Mouse (Mus musculus): ENCODE results near the gene Ephb1.

The Ephb1 gene

DNA sequence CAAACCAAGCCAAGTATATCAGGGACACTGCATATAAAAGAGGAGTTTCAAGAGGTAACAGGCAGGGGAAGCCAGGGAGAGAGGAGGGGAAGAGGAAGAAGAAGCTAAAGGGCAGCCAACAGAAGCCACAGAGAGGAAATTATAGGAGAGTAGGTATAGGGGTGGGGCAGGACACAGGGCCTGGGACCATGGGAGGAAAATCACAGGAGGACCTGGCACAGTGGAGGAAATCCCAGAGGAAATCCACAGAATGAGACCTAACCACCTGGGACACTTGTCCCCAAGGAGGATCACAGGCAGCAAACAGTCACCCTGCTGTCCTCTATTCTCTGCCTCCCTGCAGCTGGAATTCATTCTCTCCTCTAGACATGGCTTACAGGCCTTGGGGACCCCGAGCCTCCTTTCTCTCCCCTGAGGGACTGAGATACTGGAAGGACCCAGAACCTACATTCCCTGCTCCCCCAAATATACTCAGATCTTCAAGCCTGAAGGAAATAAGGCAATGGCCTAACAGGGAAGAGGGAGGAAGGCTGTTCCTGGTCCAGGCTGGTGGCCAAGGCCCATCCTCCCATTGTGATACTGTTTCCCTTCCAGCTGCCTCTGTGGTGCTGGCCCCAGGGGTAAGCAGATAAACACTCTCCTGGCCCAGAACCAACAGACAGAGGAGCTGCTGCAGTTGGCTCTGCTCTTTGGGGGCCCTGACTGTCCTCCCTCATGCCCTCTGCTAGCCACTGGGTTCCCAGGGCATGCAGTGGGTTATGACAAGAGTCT, 47.7 kb downstream of the Ephb1 start:
- DNase-seq (ENCODE audit: low spot score in 2 of 2) = no peak

DNA sequence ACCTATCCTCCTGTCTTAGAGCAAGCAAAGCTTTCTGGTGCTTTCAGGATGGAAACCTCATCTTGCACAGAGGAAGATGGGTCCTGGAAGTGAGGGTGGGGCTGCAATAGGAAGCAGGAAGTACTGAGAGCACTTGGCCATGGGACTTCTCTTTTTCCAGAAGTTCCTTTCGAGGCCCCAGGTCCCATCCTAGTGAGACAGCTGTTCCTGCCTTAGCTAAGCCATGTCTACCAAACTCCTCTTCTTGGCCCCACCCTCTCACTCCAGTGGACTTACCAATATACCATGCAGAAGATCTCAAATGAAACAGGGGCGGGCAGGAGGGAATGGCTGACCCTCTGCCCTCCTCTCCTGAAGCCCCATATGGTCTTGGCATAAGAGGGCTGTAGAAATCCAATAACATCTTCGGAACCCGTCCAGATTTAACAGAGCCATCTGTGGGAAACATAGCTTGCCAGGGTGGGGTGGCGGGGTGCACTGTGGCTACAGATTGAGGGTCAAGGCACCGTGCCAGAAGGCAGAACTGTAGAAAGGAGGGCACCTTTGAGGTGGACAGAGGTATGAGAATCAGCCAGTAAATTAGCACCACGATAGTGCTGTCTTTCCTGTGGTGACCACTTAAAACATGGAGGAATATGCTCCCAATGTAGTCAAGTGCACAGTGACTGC, 48.9 kb downstream of the Ephb1 start:
- no peak for DNase-seq (ENCODE audit: low spot score in 2 of 2)

- no peak for DNase-seq (ENCODE audit: low spot score in 2 of 2)
These were observed 49.7 kb downstream of the Ephb1 start for GRCm38 (mm10) chr9:102304796-102305195.

- DNase-seq (ENCODE audit: low spot score in 2 of 2) = no peak
These were observed 50.6 kb downstream of the Ephb1 start for GRCm38 (mm10) chr9:102303882-102304281.

DNA sequence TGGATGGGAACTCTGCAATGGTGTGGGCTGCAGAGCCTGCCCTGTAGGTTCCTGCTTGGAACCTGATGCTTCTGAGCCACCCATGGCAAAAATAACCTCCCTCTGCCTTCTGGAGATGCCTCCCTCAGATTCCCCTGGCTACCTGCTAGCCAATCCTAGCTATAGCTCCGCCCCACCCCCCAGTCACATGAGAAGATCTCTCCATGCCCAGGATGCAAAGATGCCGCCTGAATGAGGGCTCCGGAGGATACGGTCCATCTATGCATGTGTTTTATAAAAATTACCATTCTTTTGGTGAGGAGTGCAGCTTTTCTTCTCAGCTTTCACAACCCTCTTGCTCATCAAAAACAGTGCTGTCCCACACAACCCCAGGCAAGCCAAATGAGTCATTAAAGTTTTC, 53.5 kb downstream of the Ephb1 start:
- DNase-seq (ENCODE audit: low spot score in 2 of 2) = no peak

GRCm38 (mm10) chr9:102298741-102299140, 55.8 kb downstream of the Ephb1 start:
- DNase-seq (ENCODE audit: low spot score in 2 of 2) = no peak

- DNase-seq (ENCODE audit: low spot score in 2 of 2) = peak; percentile 59 to 69
These were observed 56.5 kb downstream of the Ephb1 start for GRCm38 (mm10) chr9:102297986-102298385.

GRCm38 (mm10) chr9:102297176-102297575, 57.3 kb downstream of the Ephb1 start:
- no peak for DNase-seq (ENCODE audit: low spot score in 2 of 2)

DNA sequence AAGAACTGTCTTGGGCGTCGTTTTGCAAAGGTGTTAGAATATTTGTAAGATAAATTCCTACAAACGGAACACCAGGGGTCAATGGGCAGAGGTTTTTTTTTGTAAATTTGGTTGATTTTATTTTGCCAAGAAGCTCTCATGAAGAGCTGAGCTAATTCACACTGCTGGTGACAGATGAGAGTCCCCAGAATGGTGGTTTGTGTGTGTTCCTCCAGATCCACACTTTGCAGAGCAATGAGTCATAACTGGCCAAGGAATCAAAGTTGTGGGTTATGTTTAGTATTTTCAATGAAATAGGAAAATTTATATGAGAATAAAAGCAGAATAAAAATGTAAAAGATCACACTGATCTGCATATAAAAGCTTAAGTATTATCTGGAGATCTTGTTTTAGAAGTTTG, 60.9 kb downstream of the Ephb1 start:
- DNase-seq (ENCODE audit: low spot score in 2 of 2) = no peak

GRCm38 (mm10) chr9:102291230-102291629, 63.3 kb downstream of the Ephb1 start:
- DNase-seq (ENCODE audit: low spot score in 2 of 2) = no peak

DNA sequence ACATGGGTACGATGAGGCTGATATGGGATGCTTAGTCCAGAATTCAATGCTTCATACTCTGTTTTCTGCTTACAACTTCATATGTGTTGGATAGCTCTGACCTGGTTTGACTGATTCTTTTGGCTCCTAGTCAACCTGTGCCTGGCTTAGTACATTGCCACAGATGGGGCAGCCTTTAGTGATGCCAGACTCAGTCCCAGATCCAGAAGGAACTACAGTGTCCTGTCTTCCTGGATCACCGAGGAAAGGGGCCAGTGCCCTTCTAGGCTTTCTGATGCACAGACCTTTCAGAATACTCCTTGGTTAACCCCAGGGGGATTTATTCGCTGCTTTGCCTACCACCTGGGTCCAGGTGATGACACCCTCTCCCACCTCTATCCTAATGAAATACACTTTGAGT, 66.1 kb downstream of the Ephb1 start:
- no peak for DNase-seq (ENCODE audit: low spot score in 2 of 2)

DNA sequence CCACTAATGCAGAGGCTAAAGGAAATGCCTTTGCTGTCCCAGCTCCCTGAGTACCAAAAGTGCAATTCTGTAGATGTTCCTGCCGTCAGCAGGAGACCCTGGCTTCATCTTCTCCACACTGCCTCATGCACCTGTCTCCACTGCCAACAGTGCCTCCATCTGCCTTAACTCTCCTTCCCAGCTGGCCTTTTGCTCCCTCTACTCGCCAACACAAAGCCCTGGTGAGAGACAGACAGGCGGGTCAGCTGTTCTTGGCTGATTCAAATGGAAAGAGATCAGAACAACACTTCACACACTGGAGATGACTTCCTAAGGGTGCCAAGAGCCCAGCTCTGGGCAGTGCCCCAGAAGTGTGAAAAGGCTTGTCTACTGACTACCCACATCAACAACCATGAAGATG, 78.6 kb downstream of the Ephb1 start:
- no peak for DNase-seq (ENCODE audit: low spot score in 2 of 2)

DNA sequence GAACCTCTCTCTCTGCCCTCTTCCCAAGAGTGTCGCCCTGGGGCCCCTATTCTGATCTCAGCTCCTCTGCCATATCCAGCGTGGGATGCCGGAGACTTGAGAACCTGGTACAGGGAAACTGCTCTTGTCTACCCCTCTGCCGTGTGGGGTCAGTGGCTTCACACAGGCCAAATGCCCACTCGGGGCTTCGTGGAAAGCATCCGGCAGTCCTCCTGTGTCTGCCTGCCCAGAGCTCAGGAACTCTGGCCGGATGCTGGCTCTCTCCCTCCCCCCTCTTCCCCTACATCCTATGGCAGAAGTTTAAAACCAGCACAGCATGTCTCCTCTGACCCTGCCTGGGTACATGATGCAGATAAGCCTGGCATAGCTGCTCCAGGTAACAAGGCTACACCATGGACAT, 80.5 kb downstream of the Ephb1 start:
- DNase-seq (ENCODE audit: low spot score in 2 of 2) = no peak

- no peak for DNase-seq (ENCODE audit: low spot score in 2 of 2)
These were observed 81.1 kb downstream of the Ephb1 start for GRCm38 (mm10) chr9:102273469-102273808.

- peak in 1 of 2 experiments; percentile 50 for DNase-seq (ENCODE audit: low spot score in 2 of 2)
These were observed 81.6 kb downstream of the Ephb1 start for GRCm38 (mm10) chr9:102272731-102273468.

GRCm38 (mm10) chr9:102270496-102270895, 84.0 kb downstream of the Ephb1 start:
- DNase-seq (ENCODE audit: low spot score in 2 of 2) = no peak

DNA sequence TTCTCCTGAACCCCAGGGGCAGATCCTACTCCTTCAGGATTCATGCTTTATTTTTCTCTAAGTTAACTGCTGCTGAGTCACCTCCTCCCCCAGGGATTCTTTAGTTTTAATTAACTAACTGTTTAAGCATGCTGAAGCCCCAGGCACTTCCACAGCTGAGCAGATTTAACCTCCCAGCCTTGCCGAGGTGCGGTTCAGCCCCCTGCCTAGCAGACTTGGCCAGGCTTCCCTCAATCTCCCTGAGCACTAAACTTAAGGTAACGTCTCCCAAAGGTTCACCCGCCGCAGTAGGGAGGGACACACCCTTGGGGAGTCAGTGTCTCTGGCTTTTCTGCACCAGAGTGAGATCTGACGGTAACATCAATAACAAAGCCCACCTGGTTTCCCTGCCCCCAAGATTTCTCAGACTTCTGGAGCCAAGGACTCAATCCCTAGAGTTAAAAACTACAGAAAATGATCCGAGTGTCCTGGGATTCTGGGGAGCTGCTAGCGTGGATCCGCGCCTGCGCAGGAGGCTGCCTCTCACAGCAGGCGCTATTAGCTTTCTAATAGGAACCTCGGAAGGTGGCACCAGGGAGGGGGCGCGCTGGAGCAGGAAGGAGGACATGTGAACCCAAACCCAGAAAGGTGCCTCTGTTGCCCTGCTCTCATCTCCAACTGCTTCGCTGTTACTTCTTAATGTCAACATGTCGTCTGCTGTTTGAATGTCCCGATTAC, 87.0 kb downstream of the Ephb1 start:
- peak; percentile 48 to 49 for DNase-seq (ENCODE audit: low spot score in 2 of 2)

- DNase-seq (ENCODE audit: low spot score in 2 of 2) = no peak
These were observed 90.7 kb downstream of the Ephb1 start for GRCm38 (mm10) chr9:102263760-102264159.

- no peak for DNase-seq (ENCODE audit: low spot score in 2 of 2)
These were observed 92.4 kb downstream of the Ephb1 start for GRCm38 (mm10) chr9:102262100-102262501.

GRCm38 (mm10) chr9:102261511-102261910, 93.0 kb downstream of the Ephb1 start:
- DNase-seq (ENCODE audit: low spot score in 2 of 2) = no peak

- no peak for DNase-seq (ENCODE audit: low spot score in 2 of 2)
These were observed 98.1 kb downstream of the Ephb1 start for GRCm38 (mm10) chr9:102256407-102256806.

DNA sequence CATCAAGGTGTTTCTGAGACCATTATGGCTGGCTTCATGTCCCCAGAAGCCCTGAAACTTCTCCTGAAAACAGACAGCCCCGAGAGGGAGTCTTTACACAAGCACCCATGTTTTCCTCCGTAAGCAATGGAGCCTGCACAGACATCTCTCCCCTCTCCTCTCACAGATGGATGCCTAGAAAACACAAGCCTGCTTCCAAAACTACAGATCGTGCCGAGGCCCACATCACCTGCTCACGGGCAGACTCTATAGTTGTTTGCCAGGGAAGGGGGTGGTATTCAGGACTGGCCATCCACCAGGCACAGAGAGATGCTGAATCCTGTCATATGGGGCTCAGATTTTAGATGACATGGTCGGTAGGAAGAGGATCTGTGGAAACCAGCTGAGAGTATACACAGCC, 98.7 kb downstream of the Ephb1 start:
- peak in 1 of 2 experiments; percentile 42 for DNase-seq (ENCODE audit: low spot score in 2 of 2)
